Mouse (Mus musculus) left cerebral cortex, adult 11 months (tissue): ENCODE measurements around the gene Aup1.
A peak's percentile ranks its signal among the peaks of the same experiment; 100 is the strongest.

ENCODE experiments used
- DNase-seq: peaks from one replicate; pipeline ENCODE4 v3.0.0; 2022; ENCODE audit warnings: low spot score

The Aup1 gene

GRCm38 (mm10) chr6:83031111-83031510 is 23.2 kb upstream of the Aup1 start:
- DNase-seq = no peak

GRCm38 (mm10) chr6:83031921-83032590 is 22.3 kb upstream of the Aup1 start:
- no peak for DNase-seq

GRCm38 (mm10) chr6:83032769-83033191 is 21.5 kb upstream of the Aup1 start:
- no peak for DNase-seq

- no peak for DNase-seq
These were observed 20.8 kb upstream of the Aup1 start, which contains the start of the genes Dok1 and Loxl3 for GRCm38 (mm10) chr6:83033249-83034185. Gene Dok1, minus strand, starts transcription at chr6:83033471. Gene Loxl3, plus strand, starts transcription at chr6:83034173.

GRCm38 (mm10) chr6:83034463-83035055 is 19.8 kb upstream of the Aup1 start:
- DNase-seq = no peak

- DNase-seq = no peak
These were observed 17.1 kb upstream of the Aup1 start for GRCm38 (mm10) chr6:83037188-83037587.

GRCm38 (mm10) chr6:83038496-83039012 is 15.8 kb upstream of the Aup1 start:
- peak; percentile 77 for DNase-seq

- DNase-seq = no peak
These were observed 13.7 kb upstream of the Aup1 start for GRCm38 (mm10) chr6:83040601-83041000.

GRCm38 (mm10) chr6:83043561-83043960 is 10.8 kb upstream of the Aup1 start:
- DNase-seq = no peak

- DNase-seq = no peak
These were observed 10.3 kb upstream of the Aup1 start for GRCm38 (mm10) chr6:83043993-83044392.

- DNase-seq = no peak
These were observed 9.6 kb upstream of the Aup1 start for GRCm38 (mm10) chr6:83044742-83045141.

GRCm38 (mm10) chr6:83049367-83049766 is 5.0 kb upstream of the Aup1 start:
- no peak for DNase-seq

- DNase-seq = no peak
These were observed 973 bp upstream of the Aup1 start for GRCm38 (mm10) chr6:83053136-83053960.

- DNase-seq = no peak
These were observed 630 bp downstream of the Aup1 start, which contains the start of gene Htra2 for GRCm38 (mm10) chr6:83054871-83055431. Gene Htra2, minus strand, starts transcription at chr6:83055273.

- DNase-seq = no peak
These were observed 3.5 kb downstream of the Aup1 start, which contains the start of gene Dqx1 for GRCm38 (mm10) chr6:83057790-83058189. Gene Dqx1, plus strand, starts transcription at chr6:83057844.

GRCm38 (mm10) chr6:83058725-83059124 is 4.4 kb downstream of the Aup1 start:
- DNase-seq = no peak

- DNase-seq = no peak
These were observed 11.7 kb downstream of the Aup1 start for GRCm38 (mm10) chr6:83065995-83066394.

- DNase-seq = no peak
These were observed 12.1 kb downstream of the Aup1 start for GRCm38 (mm10) chr6:83066441-83066840.

GRCm38 (mm10) chr6:83068221-83068620 is 13.9 kb downstream of the Aup1 start:
- DNase-seq = no peak

- DNase-seq = no peak
These were observed 14.6 kb downstream of the Aup1 start for GRCm38 (mm10) chr6:83068706-83069487.
